In genomic region chr1:72439146-72439545, GRCm38 (mm10) we compare ENCODE assay signal across 9 mouse cellular contexts.
DNase-seq lines count a peak whose midpoint lies in the region; ATAC-seq and TF ChIP-seq lines count a peak whose summit lies in the region.
"Had no signal": no experiment of that assay in that cellular context is flagged by ENCODE, and none has a peak within 500 bp of the region (broad histone marks: within the 10 kb centered on the region; RNA-seq: fewer than 3 reads in every experiment).

No protein-coding gene starts in this region.

- WGBS in hindbrain, embryonic 13.5 days: 55% methylated on average over 8 of the region's 8 CpGs
- 73% methylated on average over 8 of the region's 8 CpGs for WGBS in hindbrain, embryonic 12.5 days
- WGBS in hindbrain, postnatal 0 days: 48% methylated on average over 8 of the region's 8 CpGs

- peaks cover 5% of the 10 kb centered on the region; the same call in 1 of the 2 replicates for H3K4me1 ChIP-seq in hindbrain, embryonic 13.5 days (replicated peaks)
- peaks cover 5% of the 10 kb centered on the region; the same call in 1 of the 2 replicates for H3K4me1 ChIP-seq in hindbrain, embryonic 12.5 days
- no peaks in the 10 kb centered on the region; the same call in 1 of the 2 replicates for H3K4me1 ChIP-seq in hindbrain, postnatal 0 days (ENCODE audit: insufficient read depth, low read length)

- no peaks in the 10 kb centered on the region; the same call in 1 of the 2 replicates for H3K36me3 ChIP-seq in hindbrain, embryonic 13.5 days
- H3K36me3 ChIP-seq in hindbrain, embryonic 12.5 days: no peaks in the 10 kb centered on the region
- no peaks in the 10 kb centered on the region for H3K36me3 ChIP-seq in hindbrain, postnatal 0 days (ENCODE audit: insufficient read depth, low read length)
- H3K36me3 ChIP-seq: G1E had no signal

- no peak; the same call in 1 of the 2 replicates for ATAC-seq in hindbrain, embryonic 13.5 days (ENCODE audit: low FRiP score)
- ATAC-seq in hindbrain, embryonic 12.5 days (ENCODE audit: low FRiP score): no peak
- ATAC-seq in hindbrain, postnatal 0 days: peak; percentile 78

- no peak for TF ChIP-seq CTCF in hindbrain, postnatal 0 days (IDR thresholded peaks at IDR 0.05; ENCODE audit: low read depth)

- H3K9me3 ChIP-seq in hindbrain, embryonic 13.5 days: no peaks in the 10 kb centered on the region
- no peaks in the 10 kb centered on the region for H3K9me3 ChIP-seq in hindbrain, embryonic 12.5 days (replicated peaks)
- no peaks in the 10 kb centered on the region for H3K9me3 ChIP-seq in hindbrain, postnatal 0 days (ENCODE audit: low read length)
- H3K9me3 ChIP-seq: G1E had no signal

- H3K27ac ChIP-seq in hindbrain, embryonic 13.5 days: 0 out of 2 replicates have a peak overlapping the region, but pooled peaks have one; percentile 30
- no peak overlapping the region for H3K27ac ChIP-seq in hindbrain, embryonic 12.5 days
- no peak overlapping the region for H3K27ac ChIP-seq in hindbrain, postnatal 0 days

- H3K27me3 ChIP-seq in hindbrain, embryonic 13.5 days: no peaks in the 10 kb centered on the region
- no peaks in the 10 kb centered on the region for H3K27me3 ChIP-seq in hindbrain, embryonic 12.5 days
- no peaks in the 10 kb centered on the region for H3K27me3 ChIP-seq in hindbrain, postnatal 0 days (ENCODE audit: insufficient read depth, low read length)

- H3K4me3 ChIP-seq in hindbrain, embryonic 13.5 days: no peak overlapping the region
- no peak overlapping the region for H3K4me3 ChIP-seq in hindbrain, embryonic 12.5 days
- no peak overlapping the region for H3K4me3 ChIP-seq in hindbrain, postnatal 0 days (ENCODE audit: low read length)

- H3K4me2 ChIP-seq in hindbrain, embryonic 13.5 days: no peak overlapping the region
- H3K4me2 ChIP-seq in hindbrain, embryonic 12.5 days (replicated peaks): no peak overlapping the region
- no peak overlapping the region for H3K4me2 ChIP-seq in hindbrain, postnatal 0 days (ENCODE audit: low read depth, low read length)

- no peak overlapping the region for H3K9ac ChIP-seq in hindbrain, embryonic 13.5 days
- no peak overlapping the region for H3K9ac ChIP-seq in hindbrain, embryonic 12.5 days
- no peak overlapping the region for H3K9ac ChIP-seq in hindbrain, postnatal 0 days (replicated peaks; ENCODE audit: low read length)

- peak; percentile 58 for DNase-seq in cerebellum, adult 18-20 months
- peak; percentile 33 for DNase-seq in hindbrain, postnatal 0 days (ENCODE audit: low spot score)
- DNase-seq in right cerebral cortex, adult 2 months (ENCODE audit: low spot score in 2 of 2): peak; percentile 59
- DNase-seq in urinary bladder, adult 2 months (ENCODE audit: low spot score): no peak
- no peak for DNase-seq in testis, postnatal 10 days (ENCODE audit: low spot score)
- DNase-seq in kidney, adult 8-10 months: no peak

Comparison
In these comparisons a context has a peak if more than half of its experiments do, and no peak if none do; other contexts are left out.
1. DNase-seq: peak in cerebellum, adult 18-20 months (2 of 2), hindbrain, postnatal 0 days (single experiment) and right cerebral cortex, adult 2 months (2 of 2); none in urinary bladder, adult 2 months (single experiment), testis, postnatal 10 days (single experiment) and kidney, adult 8-10 months (0 of 2).